Mouse (Mus musculus): ENCODE results near the gene Phldb2. TPM values are rescaled to one million over a fixed set of nuclear protein-coding genes. Genes with fewer than 3 reads are reported as not detected.

Gene Phldb2
- polyA plus RNA-seq, 1 experiment: 1.6 TPM

- no peak for DNase-seq (ENCODE audit: low read depth, low spot score)
- WGBS: 83% methylated on average over 4 of the region's 4 CpGs
Observed at GRCm38 (mm10) chr16:45956390-45956950, 3.1 kb upstream of the Phldb2 start.

- DNase-seq (ENCODE audit: low read depth, low spot score): no peak
- 23% methylated on average over 5 of the region's 5 CpGs for WGBS
Observed at GRCm38 (mm10) chr16:45952501-45952900, 897 bp downstream of the Phldb2 start.

GRCm38 (mm10) chr16:45952035-45952434 lies 1.4 kb downstream of the Phldb2 start:
- no peak for DNase-seq (ENCODE audit: low read depth, low spot score)
- 25% methylated on average over 2 of the region's 2 CpGs for WGBS

- WGBS: 52% methylated on average over 2 of the region's 2 CpGs
- DNase-seq (ENCODE audit: low read depth, low spot score): no peak
Observed at GRCm38 (mm10) chr16:45946335-45946734, 7.1 kb downstream of the Phldb2 start.

GRCm38 (mm10) chr16:45945649-45946048 lies 7.7 kb downstream of the Phldb2 start:
- WGBS: 45% methylated on average over 5 of the region's 5 CpGs
- DNase-seq (ENCODE audit: low read depth, low spot score): peak; percentile 25

- peak; percentile 50 for DNase-seq (ENCODE audit: low read depth, low spot score)
Observed at GRCm38 (mm10) chr16:45945174-45945631, 8.2 kb downstream of the Phldb2 start.

GRCm38 (mm10) chr16:45942169-45942891 lies 11.1 kb downstream of the Phldb2 start:
- 77% methylated on average over 8 of the region's 8 CpGs for WGBS
- DNase-seq (ENCODE audit: low read depth, low spot score): no peak

More at GRCm38 (mm10) chr16:45945174-45945631, 8.2 kb downstream of the Phldb2 start:
- WGBS: 17% methylated on average over 11 of the region's 11 CpGs

GRCm38 (mm10) chr16:45940701-45941100 lies 12.7 kb downstream of the Phldb2 start:
- WGBS: 92% methylated on average over 2 of the region's 2 CpGs
- no peak for DNase-seq (ENCODE audit: low read depth, low spot score)

- no peak for DNase-seq (ENCODE audit: low read depth, low spot score)
- 96% methylated on average over 3 of the region's 3 CpGs for whole genome bisulfite sequencing
Observed at GRCm38 (mm10) chr16:45939436-45939835, 14.0 kb downstream of the Phldb2 start.

GRCm38 (mm10) chr16:45937381-45937780 lies 16.0 kb downstream of the Phldb2 start:
- no peak for DNase-seq (ENCODE audit: low read depth, low spot score)
- WGBS: 68% methylated on average over 2 of the region's 2 CpGs

GRCm38 (mm10) chr16:45936521-45936920 lies 16.9 kb downstream of the Phldb2 start:
- WGBS: 91% methylated on average over 2 of the region's 2 CpGs

GRCm38 (mm10) chr16:45935956-45936483 lies 17.4 kb downstream of the Phldb2 start:
- DNase-seq (ENCODE audit: low read depth, low spot score): no peak
- 35% methylated on average over 3 of the region's 3 CpGs for WGBS

More at GRCm38 (mm10) chr16:45936521-45936920, 16.9 kb downstream of the Phldb2 start:
- DNase-seq (ENCODE audit: low read depth, low spot score): no peak

GRCm38 (mm10) chr16:45934721-45935407 lies 18.5 kb downstream of the Phldb2 start:
- 85% methylated on average over 2 of the region's 2 CpGs for WGBS

GRCm38 (mm10) chr16:45930308-45930707 lies 23.1 kb downstream of the Phldb2 start:
- DNase-seq (ENCODE audit: low read depth, low spot score): no peak
- 69% methylated on average over 3 of the region's 3 CpGs for WGBS

More at GRCm38 (mm10) chr16:45934721-45935407, 18.5 kb downstream of the Phldb2 start:
- no peak for DNase-seq (ENCODE audit: low read depth, low spot score)

GRCm38 (mm10) chr16:45928090-45928489 lies 25.3 kb downstream of the Phldb2 start:
- no peak for DNase-seq (ENCODE audit: low read depth, low spot score)
- WGBS: 54% methylated on average over 4 of the region's 4 CpGs

GRCm38 (mm10) chr16:45927601-45928000 lies 25.8 kb downstream of the Phldb2 start:
- DNase-seq (ENCODE audit: low read depth, low spot score): no peak
- WGBS: 17% methylated on average over 3 of the region's 3 CpGs

GRCm38 (mm10) chr16:45926875-45927274 lies 26.5 kb downstream of the Phldb2 start:
- DNase-seq (ENCODE audit: low read depth, low spot score): no peak
- WGBS: 71% methylated on average over 5 of the region's 5 CpGs

GRCm38 (mm10) chr16:45923731-45924424 lies 29.5 kb downstream of the Phldb2 start:
- 42% methylated on average over 6 of the region's 6 CpGs for WGBS
- no peak for DNase-seq (ENCODE audit: low read depth, low spot score)

GRCm38 (mm10) chr16:45922546-45923229 lies 30.7 kb downstream of the Phldb2 start:
- 74% methylated on average over 8 of the region's 8 CpGs for WGBS
- no peak for DNase-seq (ENCODE audit: low read depth, low spot score)

Data from large intestine, adult 2 months (tissue).